Mouse (Mus musculus): Measurements from ENCODE around the gene Rtn2. TPM values are rescaled to one million over a fixed set of nuclear protein-coding genes. Genes with fewer than 3 reads are reported as not detected.

Rtn2 gene
- total and polyA plus RNA-seq, 2 experiments: 0.62 to 0.65 TPM

- no peak for TF ChIP-seq POLR2A (IDR thresholded peaks at IDR 0.05; ENCODE audit: extremely low read depth, insufficient read depth, low read length)
- TF ChIP-seq CTCF (IDR thresholded peaks at IDR 0.05; ENCODE audit: low read depth, low read length): no peak
- 81% methylated on average over 4 of the region's 4 CpGs for WGBS
- Histone ChIP-seq H3K27me3 (ENCODE audit: control insufficient read depth, insufficient read depth, low read length) (no peaks in the 10 kb centered on the region), H3K27ac (replicated peaks; ENCODE audit: insufficient read depth, low read depth, low read length) (no peak overlapping the region), H3K79me2 (ENCODE audit: control insufficient read depth, insufficient read depth, low read length) (peaks cover 25% of the 10 kb centered on the region; the same call in 1 of the 2 replicates), H3K4me1 (ENCODE audit: control insufficient read depth, insufficient read depth, low read length) (peaks cover 12% of the 10 kb centered on the region), H3K9ac (ENCODE audit: low read depth, low read length) (no peak overlapping the region), H3K36me3 (ENCODE audit: control insufficient read depth, insufficient read depth, low read length) (no peaks in the 10 kb centered on the region), H3K4me3 (ENCODE audit: insufficient read depth, low read depth, low read length) (no peak overlapping the region)
- DNase-seq (ENCODE audit: extremely low read depth, low read depth, low spot score): no peak
Observed at GRCm38 (mm10) chr7:19239986-19240385, 42.4 kb upstream of the Rtn2 start.

GRCm38 (mm10) chr7:19240905-19241463 is 41.4 kb upstream of the Rtn2 start:
- WGBS: 98% methylated on average over 8 of the region's 8 CpGs
- Histone ChIP-seq H3K4me1 (ENCODE audit: control insufficient read depth, insufficient read depth, low read length) (peaks cover 8% of the 10 kb centered on the region), H3K4me3 (ENCODE audit: insufficient read depth, low read depth, low read length) (no peak overlapping the region), H3K36me3 (ENCODE audit: control insufficient read depth, insufficient read depth, low read length) (peaks cover 5% of the 10 kb centered on the region), H3K9ac (ENCODE audit: low read depth, low read length) (no peak overlapping the region), H3K79me2 (ENCODE audit: control insufficient read depth, insufficient read depth, low read length) (peaks cover 25% of the 10 kb centered on the region; the same call in 1 of the 2 replicates), H3K27ac (replicated peaks; ENCODE audit: insufficient read depth, low read depth, low read length) (no peak overlapping the region), H3K27me3 (ENCODE audit: control insufficient read depth, insufficient read depth, low read length) (no peaks in the 10 kb centered on the region)
- TF ChIP-seq POLR2A (IDR thresholded peaks at IDR 0.05; ENCODE audit: extremely low read depth, insufficient read depth, low read length) (no peak), CTCF (IDR thresholded peaks at IDR 0.05; ENCODE audit: low read depth, low read length) (no peak)
- DNase-seq (ENCODE audit: extremely low read depth, low read depth, low spot score): no peak

- TF ChIP-seq POLR2A (IDR thresholded peaks at IDR 0.05; ENCODE audit: extremely low read depth, insufficient read depth, low read length) (no peak), CTCF (IDR thresholded peaks at IDR 0.05; ENCODE audit: low read depth, low read length) (no peak)
- Histone ChIP-seq H3K9ac (ENCODE audit: low read depth, low read length) (no peak overlapping the region), H3K36me3 (ENCODE audit: control insufficient read depth, insufficient read depth, low read length) (peaks cover 6% of the 10 kb centered on the region), H3K4me1 (ENCODE audit: control insufficient read depth, insufficient read depth, low read length) (no peaks in the 10 kb centered on the region), H3K79me2 (ENCODE audit: control insufficient read depth, insufficient read depth, low read length) (peaks cover 24% of the 10 kb centered on the region; the same call in 1 of the 2 replicates), H3K27ac (replicated peaks; ENCODE audit: insufficient read depth, low read depth, low read length) (no peak overlapping the region), H3K27me3 (ENCODE audit: control insufficient read depth, insufficient read depth, low read length) (no peaks in the 10 kb centered on the region), H3K4me3 (ENCODE audit: insufficient read depth, low read depth, low read length) (no peak overlapping the region)
- no peak for DNase-seq (ENCODE audit: extremely low read depth, low read depth, low spot score)
- 84% methylated on average over 1 of the region's 1 CpGs for WGBS
Observed at GRCm38 (mm10) chr7:19242005-19242404, 40.4 kb upstream of the Rtn2 start.

GRCm38 (mm10) chr7:19243858-19244257 is 38.6 kb upstream of the Rtn2 start:
- Histone ChIP-seq H3K27ac (replicated peaks; ENCODE audit: insufficient read depth, low read depth, low read length) (no peak overlapping the region), H3K4me3 (ENCODE audit: insufficient read depth, low read depth, low read length) (no peak overlapping the region), H3K27me3 (ENCODE audit: control insufficient read depth, insufficient read depth, low read length) (no peaks in the 10 kb centered on the region), H3K79me2 (ENCODE audit: control insufficient read depth, insufficient read depth, low read length) (peaks cover 16% of the 10 kb centered on the region; the same call in 1 of the 2 replicates), H3K4me1 (ENCODE audit: control insufficient read depth, insufficient read depth, low read length) (no peaks in the 10 kb centered on the region), H3K9ac (ENCODE audit: low read depth, low read length) (no peak overlapping the region), H3K36me3 (ENCODE audit: control insufficient read depth, insufficient read depth, low read length) (peaks cover 6% of the 10 kb centered on the region)
- no peak for DNase-seq (ENCODE audit: extremely low read depth, low read depth, low spot score)
- TF ChIP-seq POLR2A (IDR thresholded peaks at IDR 0.05; ENCODE audit: extremely low read depth, insufficient read depth, low read length) (no peak), CTCF (IDR thresholded peaks at IDR 0.05; ENCODE audit: low read depth, low read length) (no peak)
- 55% methylated on average over 5 of the region's 5 CpGs for WGBS

- Histone ChIP-seq H3K4me1 (ENCODE audit: control insufficient read depth, insufficient read depth, low read length) (no peaks in the 10 kb centered on the region), H3K9ac (ENCODE audit: low read depth, low read length) (no peak overlapping the region), H3K27ac (replicated peaks; ENCODE audit: insufficient read depth, low read depth, low read length) (no peak overlapping the region), H3K79me2 (ENCODE audit: control insufficient read depth, insufficient read depth, low read length) (peaks cover 8% of the 10 kb centered on the region; the same call in 1 of the 2 replicates), H3K4me3 (ENCODE audit: insufficient read depth, low read depth, low read length) (no peak overlapping the region), H3K36me3 (ENCODE audit: control insufficient read depth, insufficient read depth, low read length) (peaks cover 6% of the 10 kb centered on the region), H3K27me3 (ENCODE audit: control insufficient read depth, insufficient read depth, low read length) (no peaks in the 10 kb centered on the region)
- 87% methylated on average over 3 of the region's 3 CpGs for WGBS
- no peak for TF ChIP-seq CTCF (IDR thresholded peaks at IDR 0.05; ENCODE audit: low read depth, low read length)
- no peak for TF ChIP-seq POLR2A (IDR thresholded peaks at IDR 0.05; ENCODE audit: extremely low read depth, insufficient read depth, low read length)
- DNase-seq (ENCODE audit: extremely low read depth, low read depth, low spot score): no peak
Observed at GRCm38 (mm10) chr7:19245083-19245482, 37.3 kb upstream of the Rtn2 start.

- no peak overlapping the region for H3K9ac ChIP-seq (ENCODE audit: low read depth, low read length)
- peaks cover 6% of the 10 kb centered on the region for H3K36me3 ChIP-seq (ENCODE audit: control insufficient read depth, insufficient read depth, low read length)
- H3K27me3 ChIP-seq (ENCODE audit: control insufficient read depth, insufficient read depth, low read length): no peaks in the 10 kb centered on the region
- H3K4me1 ChIP-seq (ENCODE audit: control insufficient read depth, insufficient read depth, low read length): no peaks in the 10 kb centered on the region
- TF ChIP-seq POLR2A (IDR thresholded peaks at IDR 0.05; ENCODE audit: extremely low read depth, insufficient read depth, low read length) (no peak), CTCF (IDR thresholded peaks at IDR 0.05; ENCODE audit: low read depth, low read length) (no peak)
- DNase-seq (ENCODE audit: extremely low read depth, low read depth, low spot score): no peak
- no peaks in the 10 kb centered on the region; the same call in 1 of the 2 replicates for H3K79me2 ChIP-seq (ENCODE audit: control insufficient read depth, insufficient read depth, low read length)
- 100% methylated on average over 1 of the region's 1 CpGs for WGBS
- H3K4me3 ChIP-seq (ENCODE audit: insufficient read depth, low read depth, low read length): no peak overlapping the region
- no peak overlapping the region for H3K27ac ChIP-seq (replicated peaks; ENCODE audit: insufficient read depth, low read depth, low read length)
Observed at GRCm38 (mm10) chr7:19246855-19247254, 35.6 kb upstream of the Rtn2 start.
